Mouse (Mus musculus) heart, embryonic 14.5 days (tissue): ENCODE measurements around the gene Prm3. TPM values are rescaled to one million over a fixed set of nuclear protein-coding genes. Genes with fewer than 3 reads are reported as not detected.
A peak's percentile ranks its signal among the peaks of the same experiment; 100 is the strongest.

Source experiments
- ATAC-seq: fragments of 200-750 bp; cut with Nextera tagmentation; 2 replicates; pipeline ENCODE4 v1.8.0; 2017; ENCODE audit warnings: low read depth, moderate TSS enrichment; ENCODE audit not compliant: insufficient number of reproducible peaks, insufficient read depth, low FRiP score
- H3K27ac ChIP-seq, 2 experiments: fragments of 200-500 bp in 1 of 2; fragments of 300-500 bp in 1 of 2; sonication (generic) in 1 of 2; replicated peaks in 1 of 2; 2 replicates each; pipeline ENCODE4 v1.5.1; 2012 to 2014; ENCODE audit warnings: low read depth in 2 of 2, low read length in 2 of 2, control low read depth in 1 of 2, mild to moderate bottlenecking in 1 of 2, mixed read lengths in 1 of 2; ENCODE audit not compliant: control insufficient read depth in 1 of 2, insufficient read depth in 1 of 2
- H3K27me3 ChIP-seq: fragments of 300-500 bp; sonication (generic); 2 replicates; pipeline ENCODE4 v1.6.1; 2014; ENCODE audit warnings: mild to moderate bottlenecking, low read length, control low read depth; ENCODE audit not compliant: control insufficient read depth, insufficient read depth
- H3K36me3 ChIP-seq: fragments of 300-500 bp; sonication (generic); 2 replicates; pipeline ENCODE4 v1.6.1; 2014; ENCODE audit warnings: mild to moderate bottlenecking, control low read depth, low read length, mixed read lengths; ENCODE audit not compliant: control insufficient read depth, insufficient read depth
- H3K4me1 ChIP-seq, 2 experiments: fragments of 200-500 bp in 1 of 2; fragments of 300-500 bp in 1 of 2; sonication (generic) in 1 of 2; 2 replicates each; pipeline ENCODE4 v1.6.1; 2012 to 2014; ENCODE audit warnings: low read length in 2 of 2, control low read depth in 1 of 2, mixed read lengths in 1 of 2; ENCODE audit not compliant: control insufficient read depth in 2 of 2, insufficient read depth in 2 of 2
- H3K4me2 ChIP-seq: fragments of 300-500 bp; sonication (generic); 2 replicates; pipeline ENCODE4 v1.6.1; 2014; ENCODE audit warnings: mild to moderate bottlenecking, low read length
- H3K4me3 ChIP-seq, 2 experiments: fragments of 200-500 bp in 1 of 2; fragments of 300-500 bp in 1 of 2; sonication (generic) in 1 of 2; 2 replicates each; pipeline ENCODE4 v1.5.1; 2012 to 2014; ENCODE audit warnings: low read length in 2 of 2, mild to moderate bottlenecking in 2 of 2, control low read depth in 1 of 2, low read depth in 1 of 2, moderate library complexity in 1 of 2; ENCODE audit not compliant: control insufficient read depth in 1 of 2, insufficient read depth in 1 of 2
- H3K9ac ChIP-seq: fragments of 300-500 bp; sonication (generic); 2 replicates; pipeline ENCODE4 v1.6.1; 2014; ENCODE audit warnings: mild to moderate bottlenecking, low read length
- H3K9me3 ChIP-seq: fragments of 300-500 bp; sonication (generic); 2 replicates; pipeline ENCODE4 v1.6.1; 2016; ENCODE audit warnings: low read length, control low read depth; ENCODE audit not compliant: control insufficient read depth
- WGBS: fragments of 180-500 bp; shearing (Covaris S2); extraction: QIAGEN DNeasy Blood & Tissue Kit; methylation state at CpG from one replicate; pipeline ENCODE4 v1.1.7; 2014; 5-methylcytosine and 5-hydroxymethylcytosine counted together
- polyA plus RNA-seq: library from polyadenylated mRNA; unstranded; fragments of >200 nt; fragmentation: Nextera tagmentation; extraction: Ambion mirVana; gene quantifications from 2 replicates; pipeline ENCODE4 v1.2.1, GENCODE M21; 2014

Gene Prm3
- polyA plus RNA-seq, 1 experiment from 2014 or later: not detected

- H3K36me3 ChIP-seq: no peaks in the 10 kb centered on the region
- no peak within 1 kb of the TSS for H3K27ac ChIP-seq
- ATAC-seq: no peak
- no peak within 1 kb of the TSS for H3K4me2 ChIP-seq
- peaks cover 19% of the 10 kb centered on the region; the same call in 1 of the 2 replicates for H3K27me3 ChIP-seq
- H3K4me3 ChIP-seq: no peak within 1 kb of the TSS
- 75% methylated on average over 6 of the region's 6 CpGs for WGBS
- H3K9me3 ChIP-seq: no peaks in the 10 kb centered on the region
- H3K4me1 ChIP-seq: no peaks in the 10 kb centered on the region; a peak in 1 of 4 replicates
- H3K9ac ChIP-seq: no peak within 1 kb of the TSS
Observed at GRCm38 (mm10) chr16:10796034-10796433, 5.3 kb upstream of the Prm3 start, which contains the start of gene Prm2. Gene Prm2 (minus strand): TSS chr16:10796134.

GRCm38 (mm10) chr16:10788866-10789265 lies 1.8 kb downstream of the Prm3 start:
- Histone ChIP-seq H3K27me3 (no peaks in the 10 kb centered on the region), H3K4me1 (peaks cover 13 to 23% of the 10 kb centered on the region in 2 experiments), H3K9ac (no peak overlapping the region), H3K4me3 (no peak overlapping the region), H3K36me3 (no peaks in the 10 kb centered on the region), H3K4me2 (no peak overlapping the region), H3K9me3 (no peaks in the 10 kb centered on the region), H3K27ac (no peak overlapping the region)
- no peak for ATAC-seq
- WGBS: 74% methylated on average over 4 of the region's 4 CpGs

- H3K27ac ChIP-seq: no peak within 1 kb of the TSS
- H3K36me3 ChIP-seq: no peaks in the 10 kb centered on the region
- H3K4me1 ChIP-seq: peaks cover 16 to 29% of the 10 kb centered on the region in 2 experiments
- H3K9ac ChIP-seq: no peak within 1 kb of the TSS
- no peaks in the 10 kb centered on the region for H3K9me3 ChIP-seq
- no peak within 1 kb of the TSS for H3K4me3 ChIP-seq
- no peak for ATAC-seq
- no peaks in the 10 kb centered on the region for H3K27me3 ChIP-seq
- H3K4me2 ChIP-seq: no peak within 1 kb of the TSS
- 54% methylated on average over 15 of the region's 16 CpGs for WGBS
Observed at GRCm38 (mm10) chr16:10788271-10788670, 2.4 kb downstream of the Prm3 start, which contains the start of gene Tnp2. Gene Tnp2 (minus strand): TSS chr16:10788660.

- Histone ChIP-seq H3K27me3 (no peaks in the 10 kb centered on the region), H3K4me3 (no peak overlapping the region), H3K9me3 (no peaks in the 10 kb centered on the region), H3K4me2 (no peak overlapping the region), H3K9ac (no peak overlapping the region), H3K36me3 (no peaks in the 10 kb centered on the region), H3K27ac (no peak overlapping the region), H3K4me1 (peaks cover 21 to 35% of the 10 kb centered on the region in 2 experiments)
- no peak for ATAC-seq
- 69% methylated on average over 7 of the region's 7 CpGs for WGBS
Observed at GRCm38 (mm10) chr16:10787548-10788058, 3.1 kb downstream of the Prm3 start.

- 40% methylated on average over 4 of the region's 4 CpGs for WGBS
- H3K4me3 ChIP-seq: no peak overlapping the region
- peak overlapping the region; percentile 75 to 97 for H3K27ac ChIP-seq
- peaks cover 26 to 42% of the 10 kb centered on the region in 2 experiments for H3K4me1 ChIP-seq
- H3K36me3 ChIP-seq: no peaks in the 10 kb centered on the region
- H3K4me2 ChIP-seq: 0 out of 2 replicates have a peak overlapping the region, but pooled peaks have one; percentile 94
- ATAC-seq: no peak
- H3K9me3 ChIP-seq: no peaks in the 10 kb centered on the region
- H3K9ac ChIP-seq: no peak overlapping the region
- no peaks in the 10 kb centered on the region for H3K27me3 ChIP-seq
Observed at GRCm38 (mm10) chr16:10786782-10787547, 3.7 kb downstream of the Prm3 start.

- Histone ChIP-seq H3K36me3 (no peaks in the 10 kb centered on the region), H3K4me1 (peaks cover 29 to 49% of the 10 kb centered on the region in 2 experiments), H3K27me3 (no peaks in the 10 kb centered on the region), H3K9ac (peak overlapping the region; percentile 89), H3K9me3 (no peaks in the 10 kb centered on the region), H3K27ac (peak overlapping the region; percentile 95 to 97), H3K4me2 (peak overlapping the region; percentile 94), H3K4me3 (peak overlapping the region; percentile 81 to 86)
- 0 out of 2 replicates have a peak, but pooled peaks have one; percentile 18 for ATAC-seq
- WGBS: 3% methylated on average over 9 of the region's 9 CpGs
Observed at GRCm38 (mm10) chr16:10786288-10786687, 4.4 kb downstream of the Prm3 start.

- H3K4me1 ChIP-seq: peaks cover 33 to 56% of the 10 kb centered on the region in 2 experiments
- peak; percentile 83 for ATAC-seq
- no peaks in the 10 kb centered on the region for H3K9me3 ChIP-seq
- H3K4me3 ChIP-seq: peak within 1 kb of the TSS; percentile 81 to 86
- peak within 1 kb of the TSS; percentile 89 for H3K9ac ChIP-seq
- H3K4me2 ChIP-seq: peak within 1 kb of the TSS; percentile 94
- peak within 1 kb of the TSS; percentile 95 to 97 for H3K27ac ChIP-seq
- WGBS: under 1% methylated on average over 49 of the region's 59 CpGs
- no peaks in the 10 kb centered on the region for H3K36me3 ChIP-seq
- no peaks in the 10 kb centered on the region for H3K27me3 ChIP-seq
Observed at GRCm38 (mm10) chr16:10785371-10786231, 5.1 kb downstream of the Prm3 start, which contains the start of gene Socs1. Gene Socs1 (minus strand): TSS chr16:10785536.
